Mouse (Mus musculus): ENCODE results near the gene Rab11fip3.

GRCm38 (mm10) chr17:25961566-25961965 lies 107.8 kb downstream of the Rab11fip3 start:
- TF ChIP-seq POLR2A (IDR thresholded peaks at IDR 0.05; ENCODE audit: low read depth, low read length), result no peak
- TF ChIP-seq CTCF (conservative IDR thresholded peaks at IDR 0.05; ENCODE audit: insufficient read depth, insufficient read length, low read depth, low read length), result no peak
